Mouse (Mus musculus) ovary, postnatal 14 days (tissue): ENCODE measurements around the gene Tbc1d2b.

Experiments
- DNase-seq: peaks from one replicate; pipeline ENCODE4 v3.0.0; 2022; ENCODE audit warnings: low spot score

The Tbc1d2b gene

DNA sequence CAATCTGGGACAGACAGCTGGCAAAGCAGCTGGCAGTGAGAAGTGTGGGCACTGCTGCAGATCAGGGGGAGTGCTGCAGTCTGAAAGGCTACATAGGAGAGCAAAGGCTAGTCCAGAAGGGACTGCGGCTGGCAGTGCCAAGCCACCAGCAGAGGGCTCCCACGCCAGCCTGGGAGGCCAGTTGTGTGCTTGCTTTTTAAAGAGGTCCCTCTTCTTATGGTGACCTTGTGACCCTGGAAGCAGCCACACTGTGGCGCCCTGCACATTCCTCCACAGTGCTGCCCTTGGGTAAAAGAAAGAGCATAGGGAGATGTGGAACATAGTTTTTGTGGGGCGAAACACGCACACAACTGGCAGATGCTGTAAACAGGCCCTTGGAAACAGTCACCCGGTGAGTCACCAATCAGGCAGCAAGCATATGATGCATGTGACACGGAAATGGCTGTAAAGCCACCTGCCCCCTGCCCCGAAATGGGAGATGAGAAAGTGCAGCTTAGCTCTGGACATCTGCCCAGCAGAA is 66.1 kb downstream of the Tbc1d2b start:
- DNase-seq: no peak

- no peak for DNase-seq
Measured at GRCm38 (mm10) chr9:90203233-90203632, 67.4 kb downstream of the Tbc1d2b start.

DNA sequence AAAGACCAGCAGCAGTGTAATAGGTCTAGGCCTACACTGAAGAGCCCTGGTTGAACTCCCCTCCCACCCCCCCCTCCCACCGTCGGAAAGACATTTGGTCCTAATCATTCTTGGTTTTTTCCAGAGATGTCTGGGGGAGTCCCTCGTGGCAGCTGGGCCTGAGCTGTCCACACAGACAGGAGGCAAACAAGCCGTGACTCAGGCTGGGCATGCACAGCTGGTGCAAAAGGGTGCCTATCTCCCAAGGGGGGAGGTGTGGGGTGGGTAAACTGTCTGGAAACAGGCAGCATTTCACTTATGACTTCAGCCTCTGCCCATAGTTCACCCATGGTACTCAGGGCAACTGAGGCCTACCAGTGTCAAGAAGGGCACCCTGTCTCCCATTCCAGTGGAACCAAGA is 69.1 kb downstream of the Tbc1d2b start:
- no peak for DNase-seq

DNA sequence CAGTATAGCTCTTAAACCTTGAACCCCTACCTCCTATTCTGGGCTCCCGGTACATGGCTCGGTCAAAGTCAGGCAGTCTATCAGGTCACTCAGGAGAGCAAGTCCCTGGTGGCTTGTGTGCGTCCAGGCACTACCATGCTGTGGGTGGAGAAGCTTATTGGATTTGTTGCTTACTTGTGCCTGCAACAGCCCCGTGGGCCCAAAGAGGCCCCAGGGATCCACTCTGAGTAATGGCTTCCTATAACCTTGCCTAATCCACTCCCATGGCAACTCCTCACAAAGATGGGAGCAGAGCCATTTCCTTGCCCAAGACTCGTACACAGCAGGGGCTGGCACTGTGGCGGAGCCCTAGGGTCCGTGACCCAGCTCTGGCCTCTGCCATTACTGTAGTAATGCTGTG is 69.5 kb downstream of the Tbc1d2b start:
- no peak for DNase-seq

GRCm38 (mm10) chr9:90200501-90200900 is 70.1 kb downstream of the Tbc1d2b start:
- no peak for DNase-seq

DNA sequence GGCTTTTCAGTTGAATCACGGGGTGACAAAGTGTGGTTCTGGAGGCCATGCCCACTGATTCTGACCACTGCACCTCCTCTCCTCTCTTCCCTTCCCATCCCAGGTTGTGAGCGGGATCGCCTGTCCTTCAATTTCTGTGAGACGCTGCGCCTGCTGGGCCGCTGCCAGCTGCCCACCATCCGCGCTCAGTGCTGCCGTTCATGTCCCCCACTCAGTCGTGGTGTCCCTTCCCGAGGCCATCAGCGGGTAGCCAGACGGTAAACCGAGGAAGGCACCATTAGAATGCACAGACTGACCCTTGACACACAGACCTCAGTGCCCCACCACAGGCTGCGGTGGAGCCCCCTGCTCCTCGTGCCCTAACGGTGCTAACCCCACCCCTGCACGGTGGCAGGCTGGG is 71.0 kb downstream of the Tbc1d2b start:
- DNase-seq: no peak

GRCm38 (mm10) chr9:90198531-90199449 is 71.8 kb downstream of the Tbc1d2b start:
- DNase-seq: peak; percentile 59

- DNase-seq: no peak
Measured at GRCm38 (mm10) chr9:90197866-90198383, 72.7 kb downstream of the Tbc1d2b start.

- DNase-seq: no peak
Measured at GRCm38 (mm10) chr9:90197116-90197665, 73.4 kb downstream of the Tbc1d2b start.

DNA sequence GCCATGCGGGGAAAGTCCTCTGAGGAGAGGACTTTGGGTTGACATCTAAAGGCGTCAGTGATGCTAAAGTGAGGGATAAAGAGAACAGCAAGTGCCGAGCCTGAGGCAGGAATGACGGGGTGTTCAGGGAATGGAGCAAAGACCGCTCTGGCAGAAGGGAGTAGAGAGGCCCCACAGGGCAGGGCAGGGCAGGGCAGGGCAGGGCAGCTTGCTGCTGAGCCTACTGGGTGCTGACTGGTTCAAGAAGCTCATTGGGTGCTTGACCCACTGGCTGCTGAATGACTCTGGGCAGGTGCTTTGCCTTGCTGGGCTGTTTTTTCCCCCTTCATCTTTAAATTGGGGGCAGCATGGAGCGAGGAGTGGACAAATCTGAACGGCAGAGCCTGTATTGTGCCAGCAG is 74.3 kb downstream of the Tbc1d2b start:
- DNase-seq: no peak

- DNase-seq: no peak
Measured at GRCm38 (mm10) chr9:90195000-90195399, 75.6 kb downstream of the Tbc1d2b start.

DNA sequence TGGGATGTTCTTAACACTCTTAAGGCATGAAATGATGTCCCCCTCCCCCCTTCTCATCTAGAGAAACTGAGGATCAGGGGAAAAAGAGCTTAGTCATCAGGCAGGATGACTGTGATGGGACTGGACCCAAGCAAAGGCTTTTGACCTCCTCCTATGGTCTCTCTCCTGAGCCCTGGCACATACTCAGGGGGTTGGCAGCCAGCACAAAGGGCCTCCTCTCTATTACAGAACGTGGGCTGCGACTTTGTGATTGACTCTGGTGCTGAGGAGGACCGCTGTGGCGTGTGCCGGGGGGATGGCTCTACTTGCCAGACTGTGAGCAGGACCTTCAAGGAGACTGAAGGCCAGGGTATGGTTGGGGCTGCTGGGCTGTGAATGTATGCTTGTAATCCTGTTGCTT is 81.2 kb downstream of the Tbc1d2b start:
- no peak for DNase-seq

DNA sequence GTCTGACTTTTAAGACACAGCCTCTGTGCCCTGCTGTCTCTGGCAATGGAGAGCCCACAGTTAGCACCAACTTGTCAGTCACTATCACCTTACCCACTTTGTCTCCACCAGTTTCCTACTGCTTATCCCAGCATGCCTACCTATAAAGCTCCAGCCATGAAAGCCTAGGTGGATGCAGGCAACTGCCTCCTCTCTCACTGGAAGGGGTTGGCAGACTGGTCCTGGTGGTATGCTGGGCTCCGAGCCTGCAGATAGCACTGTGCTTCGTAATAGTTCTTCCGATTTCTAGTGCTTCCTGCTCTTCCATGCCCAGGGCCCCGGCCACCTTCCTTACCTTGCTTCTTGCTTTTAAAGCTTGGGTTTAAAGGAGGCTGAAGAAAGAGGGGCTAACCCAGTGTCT is 81.7 kb downstream of the Tbc1d2b start:
- no peak for DNase-seq

DNA sequence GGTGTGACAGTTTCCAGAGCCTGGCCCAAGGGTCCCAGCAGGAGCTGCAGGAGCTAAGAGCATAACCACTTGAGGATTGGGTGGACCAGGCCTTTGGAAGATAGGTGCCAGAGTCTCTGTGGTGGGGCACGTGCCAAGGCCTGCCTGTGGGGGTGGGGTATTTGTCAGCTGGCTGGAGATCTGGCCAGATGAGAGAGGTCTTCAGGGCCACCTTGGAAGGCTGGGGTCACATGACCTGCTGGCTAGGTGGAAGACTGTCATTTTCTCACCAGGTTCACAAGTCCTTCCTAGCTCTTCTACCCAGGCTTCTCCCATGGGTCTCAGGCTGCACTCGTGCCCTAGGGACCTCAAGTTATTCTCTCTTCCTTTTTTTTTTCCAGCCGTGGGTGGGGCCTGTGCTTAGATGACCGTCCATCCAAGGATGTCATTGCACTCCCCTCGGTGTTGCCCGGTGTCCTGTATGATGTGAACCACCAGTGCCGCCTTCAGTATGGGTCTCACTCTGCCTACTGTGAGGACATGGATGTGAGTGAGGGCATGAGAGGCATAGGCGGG is 85.2 kb downstream of the Tbc1d2b start:
- no peak for DNase-seq

- DNase-seq: no peak
Measured at GRCm38 (mm10) chr9:90184116-90184515, 86.5 kb downstream of the Tbc1d2b start.

- DNase-seq: no peak
Measured at GRCm38 (mm10) chr9:90183550-90183949, 87.1 kb downstream of the Tbc1d2b start.

- DNase-seq: no peak
Measured at GRCm38 (mm10) chr9:90182636-90183421, 87.8 kb downstream of the Tbc1d2b start.

GRCm38 (mm10) chr9:90181656-90182388 is 88.8 kb downstream of the Tbc1d2b start:
- no peak for DNase-seq

DNA sequence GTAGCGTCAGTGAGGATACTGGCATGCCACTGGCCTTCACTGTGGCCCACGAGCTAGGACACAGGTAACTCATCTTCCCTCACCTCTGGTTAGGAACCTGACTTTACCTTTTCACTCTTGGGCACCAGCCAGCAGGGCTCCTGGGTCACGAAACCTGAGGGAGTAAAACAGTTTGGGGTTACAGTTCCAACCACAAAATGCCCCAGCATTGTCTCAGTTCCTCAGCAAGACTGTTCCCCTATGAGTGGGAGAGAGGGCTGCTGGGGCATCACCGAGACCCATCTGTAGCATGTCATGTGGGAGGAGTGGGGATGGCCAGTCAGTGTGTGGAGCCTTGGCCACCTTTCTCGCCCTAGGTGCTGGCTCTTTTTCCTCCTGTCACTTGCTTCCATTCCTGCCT is 91.2 kb downstream of the Tbc1d2b start:
- DNase-seq: no peak

- DNase-seq: no peak
Measured at GRCm38 (mm10) chr9:90173330-90173729, 97.3 kb downstream of the Tbc1d2b start.
